Mouse (Mus musculus) 3T3-L1 (cell line): ENCODE results near the gene Lrrc74a.

Source experiments
- DNase-seq: peaks from one replicate; pipeline ENCODE4 v3.0.0-alpha.2; 2015; ENCODE audit warnings: low read depth, low spot score

Lrrc74a gene

GRCm38 (mm10) chr12:86786149-86787019 lies 52.2 kb downstream of the Lrrc74a start:
- DNase-seq = peak; percentile 31

GRCm38 (mm10) chr12:86787020-86787553 lies 52.9 kb downstream of the Lrrc74a start:
- DNase-seq = peak; percentile 94

GRCm38 (mm10) chr12:86790100-86790848 lies 56.1 kb downstream of the Lrrc74a start:
- DNase-seq = peak; percentile 87

- DNase-seq = peak; percentile 93
These were observed 56.6 kb downstream of the Lrrc74a start for GRCm38 (mm10) chr12:86790849-86791127.

GRCm38 (mm10) chr12:86791987-86792386 lies 57.8 kb downstream of the Lrrc74a start:
- no peak for DNase-seq

GRCm38 (mm10) chr12:86793830-86794229 lies 59.7 kb downstream of the Lrrc74a start:
- DNase-seq = peak; percentile 54

- no peak for DNase-seq
These were observed 60.2 kb downstream of the Lrrc74a start for GRCm38 (mm10) chr12:86794331-86794730.

- peak; percentile 85 for DNase-seq
These were observed 61.1 kb downstream of the Lrrc74a start for GRCm38 (mm10) chr12:86795076-86795837.

GRCm38 (mm10) chr12:86795838-86796232 lies 61.7 kb downstream of the Lrrc74a start:
- DNase-seq = peak; percentile 93

- no peak for DNase-seq
These were observed 62.2 kb downstream of the Lrrc74a start for GRCm38 (mm10) chr12:86796351-86796750.

- DNase-seq = no peak
These were observed 63.6 kb downstream of the Lrrc74a start for GRCm38 (mm10) chr12:86797771-86798170.

GRCm38 (mm10) chr12:86798773-86799540 lies 64.8 kb downstream of the Lrrc74a start:
- DNase-seq = peak; percentile 89

- DNase-seq = no peak
These were observed 65.6 kb downstream of the Lrrc74a start for GRCm38 (mm10) chr12:86799786-86800185.

GRCm38 (mm10) chr12:86800336-86800735 lies 66.2 kb downstream of the Lrrc74a start:
- DNase-seq = no peak

- peak; percentile 97 for DNase-seq
These were observed 66.6 kb downstream of the Lrrc74a start for GRCm38 (mm10) chr12:86800765-86801147.

- DNase-seq = peak; percentile 97
These were observed 67.2 kb downstream of the Lrrc74a start for GRCm38 (mm10) chr12:86801148-86802004.

- peak; percentile 86 for DNase-seq
These were observed 68.0 kb downstream of the Lrrc74a start for GRCm38 (mm10) chr12:86802005-86802671.

GRCm38 (mm10) chr12:86802899-86803298 lies 68.7 kb downstream of the Lrrc74a start:
- no peak for DNase-seq

- DNase-seq = peak; percentile 44
These were observed 69.6 kb downstream of the Lrrc74a start for GRCm38 (mm10) chr12:86803651-86804307.
